Mouse (Mus musculus) limb, embryonic 14.5 days (tissue): ENCODE data around the gene Ppcdc. TPM values are rescaled to one million over a fixed set of nuclear protein-coding genes. Genes with fewer than 3 reads are reported as not detected.

Source experiments
- ATAC-seq: fragments of 200-750 bp; cut with Nextera tagmentation; 2 replicates; pipeline ENCODE4 v1.8.0; 2017; ENCODE audit warnings: low read depth, moderate number of reproducible peaks, moderate TSS enrichment; ENCODE audit not compliant: low FRiP score
- DNase-seq: peaks from one replicate; pipeline ENCODE4 v3.0.0-alpha.2; 2015; ENCODE audit warnings: low spot score
- H3K27ac ChIP-seq: fragments of 300-500 bp; sonication (generic); replicated peaks from 2 replicates; pipeline ENCODE4 v1.5.1; 2014; ENCODE audit warnings: low read depth, mild to moderate bottlenecking, low read length, moderate library complexity, mixed read lengths
- H3K27me3 ChIP-seq: fragments of 300-500 bp; sonication (generic); 2 replicates; pipeline ENCODE4 v1.6.1; 2014; ENCODE audit warnings: low read length, mixed read lengths; ENCODE audit not compliant: control insufficient read depth, insufficient read depth
- H3K36me3 ChIP-seq: fragments of 300-500 bp; sonication (generic); 2 replicates; pipeline ENCODE4 v1.6.1; 2014; ENCODE audit warnings: mild to moderate bottlenecking, low read length, moderate library complexity, mixed read lengths; ENCODE audit not compliant: control insufficient read depth, insufficient read depth
- H3K4me1 ChIP-seq: fragments of 300-500 bp; sonication (generic); 2 replicates; pipeline ENCODE4 v1.6.1; 2014; ENCODE audit warnings: antibody characterized with exemption, low read length, mixed read lengths; ENCODE audit not compliant: control insufficient read depth, insufficient read depth
- H3K4me2 ChIP-seq: fragments of 300-500 bp; sonication (generic); replicated peaks from 2 replicates; pipeline ENCODE4 v1.6.1; 2014; ENCODE audit warnings: low read depth, mild to moderate bottlenecking, low read length, moderate library complexity; ENCODE audit not compliant: severe bottlenecking
- H3K4me3 ChIP-seq: fragments of 300-500 bp; sonication (generic); replicated peaks from 2 replicates; pipeline ENCODE4 v1.5.1; 2014; ENCODE audit warnings: low read length
- H3K9ac ChIP-seq: fragments of 300-500 bp; sonication (generic); 2 replicates; pipeline ENCODE4 v1.6.1; 2014; ENCODE audit warnings: mild to moderate bottlenecking, low read depth, low read length, moderate library complexity; ENCODE audit not compliant: severe bottlenecking
- H3K9me3 ChIP-seq: fragments of 300-500 bp; sonication (generic); 2 replicates; pipeline ENCODE4 v1.6.1; 2016; ENCODE audit warnings: low read length; ENCODE audit not compliant: control insufficient read depth
- POLR2A ChIP-seq: fragments of 200-500 bp; IDR thresholded peaks from 2 replicates; pipeline ENCODE4 v1.8.0; 2012; ENCODE audit warnings: inconsistent platforms, mild to moderate bottlenecking, moderate library complexity, borderline replicate concordance; ENCODE audit not compliant: insufficient read depth, insufficient read length; ENCODE audit errors: extremely low read depth
- WGBS: fragments of 180-500 bp; shearing (Covaris S2); extraction: QIAGEN DNeasy Blood & Tissue Kit; methylation state at CpG from one replicate; pipeline ENCODE4 v1.1.7; 2014; 5-methylcytosine and 5-hydroxymethylcytosine counted together
- polyA plus RNA-seq, 2 experiments: library from polyadenylated mRNA; depleted of rRNA in 1 of 2; stranded (reverse) in 1 of 2; unstranded in 1 of 2; fragments of >200 nt; fragmentation: Nextera tagmentation in 1 of 2; extraction: Ambion mirVana in 1 of 2; gene quantifications; 2 replicates each; pipeline versions ENCODE4 v1.2.1 to v1.2.3; 2012 to 2014

Ppcdc gene
- polyA plus RNA-seq, 2 experiments = 22.1 to 32.1 TPM

- no peak for TF ChIP-seq POLR2A
- H3K36me3 ChIP-seq = no peaks in the 10 kb centered on the region
Measured at GRCm38 (mm10) chr9:57351277-57351676, 88.6 kb downstream of the Ppcdc start.

GRCm38 (mm10) chr9:57345902-57346301 lies 94.0 kb downstream of the Ppcdc start:
- 71% methylated on average over 1 of the region's 1 CpGs for WGBS
- no peak overlapping the region for H3K4me3 ChIP-seq
- no peaks in the 10 kb centered on the region for H3K4me1 ChIP-seq
- H3K27me3 ChIP-seq = no peaks in the 10 kb centered on the region
- H3K27ac ChIP-seq = no peak overlapping the region
- DNase-seq = no peak
- no peaks in the 10 kb centered on the region for H3K9me3 ChIP-seq
- no peak for TF ChIP-seq POLR2A
- H3K36me3 ChIP-seq = no peaks in the 10 kb centered on the region
- no peak overlapping the region for H3K9ac ChIP-seq
- no peak overlapping the region for H3K4me2 ChIP-seq
- ATAC-seq = no peak

More at GRCm38 (mm10) chr9:57351277-57351676, 88.6 kb downstream of the Ppcdc start:
- Histone ChIP-seq H3K4me3 (no peak overlapping the region), H3K27me3 (no peaks in the 10 kb centered on the region), H3K27ac (no peak overlapping the region), H3K9ac (no peak overlapping the region), H3K4me2 (no peak overlapping the region), H3K9me3 (no peaks in the 10 kb centered on the region), H3K4me1 (no peaks in the 10 kb centered on the region)
- WGBS = 65% methylated on average over 2 of the region's 2 CpGs
- no peak for DNase-seq
- ATAC-seq = no peak

GRCm38 (mm10) chr9:57343752-57344151 lies 96.2 kb downstream of the Ppcdc start:
- no peaks in the 10 kb centered on the region for H3K36me3 ChIP-seq
- no peak for ATAC-seq

GRCm38 (mm10) chr9:57342906-57343474 lies 96.9 kb downstream of the Ppcdc start:
- no peaks in the 10 kb centered on the region for H3K27me3 ChIP-seq
- no peak for TF ChIP-seq POLR2A
- H3K4me3 ChIP-seq = no peak overlapping the region
- H3K9me3 ChIP-seq = no peaks in the 10 kb centered on the region
- H3K36me3 ChIP-seq = no peaks in the 10 kb centered on the region
- H3K4me2 ChIP-seq = no peak overlapping the region
- DNase-seq (no peak), ATAC-seq (no peak)
- no peak overlapping the region for H3K27ac ChIP-seq
- H3K9ac ChIP-seq = no peak overlapping the region
- 75% methylated on average over 6 of the region's 6 CpGs for WGBS
- no peaks in the 10 kb centered on the region for H3K4me1 ChIP-seq

More at GRCm38 (mm10) chr9:57343752-57344151, 96.2 kb downstream of the Ppcdc start:
- no peaks in the 10 kb centered on the region for H3K4me1 ChIP-seq
- no peak overlapping the region for H3K4me3 ChIP-seq
- DNase-seq = no peak
- no peak overlapping the region for H3K27ac ChIP-seq
- 75% methylated on average over 3 of the region's 3 CpGs for whole genome bisulfite sequencing
- H3K9me3 ChIP-seq = no peaks in the 10 kb centered on the region
- no peak for TF ChIP-seq POLR2A
- H3K4me2 ChIP-seq = no peak overlapping the region
- H3K27me3 ChIP-seq = no peaks in the 10 kb centered on the region
- no peak overlapping the region for H3K9ac ChIP-seq

GRCm38 (mm10) chr9:57342186-57342585 lies 97.7 kb downstream of the Ppcdc start:
- no peak for TF ChIP-seq POLR2A
- 77% methylated on average over 3 of the region's 3 CpGs for WGBS

GRCm38 (mm10) chr9:57340361-57340760 lies 99.6 kb downstream of the Ppcdc start:
- 93% methylated on average over 5 of the region's 5 CpGs for WGBS
- no peak overlapping the region for H3K4me2 ChIP-seq
- DNase-seq = no peak

More at GRCm38 (mm10) chr9:57342186-57342585, 97.7 kb downstream of the Ppcdc start:
- Histone ChIP-seq H3K4me3 (no peak overlapping the region), H3K9me3 (no peaks in the 10 kb centered on the region), H3K27ac (no peak overlapping the region), H3K36me3 (no peaks in the 10 kb centered on the region), H3K27me3 (no peaks in the 10 kb centered on the region), H3K9ac (no peak overlapping the region), H3K4me2 (no peak overlapping the region), H3K4me1 (no peaks in the 10 kb centered on the region)
- DNase-seq (no peak), ATAC-seq (no peak)

More at GRCm38 (mm10) chr9:57340361-57340760, 99.6 kb downstream of the Ppcdc start:
- Histone ChIP-seq H3K9me3 (no peaks in the 10 kb centered on the region), H3K4me3 (no peak overlapping the region), H3K27ac (no peak overlapping the region), H3K4me1 (no peaks in the 10 kb centered on the region), H3K9ac (no peak overlapping the region), H3K36me3 (no peaks in the 10 kb centered on the region), H3K27me3 (no peaks in the 10 kb centered on the region)
- ATAC-seq = no peak
- TF ChIP-seq POLR2A = no peak
